Mouse (Mus musculus) adipocyte (in vitro differentiated cells): ENCODE measurements around the gene Clcc1.

Source experiments
- DNase-seq: peaks from one replicate; pipeline ENCODE4 v3.0.0-alpha.2; 2016; ENCODE audit warnings: low spot score

The Clcc1 gene

DNA sequence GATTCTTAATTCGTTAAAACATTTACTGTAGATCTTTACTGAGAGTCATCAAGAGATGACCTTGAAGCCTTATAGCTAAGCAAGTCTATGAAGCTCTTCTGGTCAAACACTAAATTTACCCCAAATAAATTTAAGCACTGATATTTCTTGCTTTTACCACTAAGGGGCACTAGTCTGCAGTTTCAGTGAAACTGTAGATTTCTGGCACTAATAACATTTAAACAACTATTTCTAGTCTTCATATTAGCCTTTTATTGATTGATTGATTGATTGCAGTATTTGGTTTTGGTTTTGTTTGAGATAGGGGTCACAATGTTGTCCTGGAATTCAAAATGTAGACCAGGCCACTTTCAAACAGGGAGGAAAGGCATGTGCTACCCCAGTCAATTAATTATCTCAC is 47.5 kb downstream of the Clcc1 start:
- peak; percentile 56 for DNase-seq

DNA sequence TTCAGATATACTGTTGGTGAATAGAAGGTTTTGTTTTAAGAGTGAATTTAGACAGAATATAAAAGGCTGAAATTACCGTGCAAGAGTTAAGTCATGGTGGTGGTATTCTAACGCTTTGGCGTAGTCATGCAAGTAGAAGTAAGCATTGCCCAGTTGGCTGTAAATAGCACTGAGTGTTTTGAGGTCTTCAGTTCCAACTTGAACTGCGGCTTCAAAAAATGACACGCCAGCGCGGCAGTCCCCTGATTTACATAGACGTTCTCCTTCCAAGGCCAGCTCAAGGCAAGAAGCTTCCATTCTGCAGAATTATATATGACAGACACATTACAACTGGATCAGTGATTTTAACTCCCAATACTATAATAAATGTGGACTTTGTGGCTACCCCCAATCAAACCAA is 49.1 kb downstream of the Clcc1 start:
- no peak for DNase-seq

GRCm38 (mm10) chr3:108711296-108711695 is 57.6 kb downstream of the Clcc1 start:
- no peak for DNase-seq

- no peak for DNase-seq
Measured at GRCm38 (mm10) chr3:108713065-108713675, 59.5 kb downstream of the Clcc1 start.

- peak; percentile 12 for DNase-seq
Measured at GRCm38 (mm10) chr3:108714837-108715236, 61.1 kb downstream of the Clcc1 start.

- no peak for DNase-seq
Measured at GRCm38 (mm10) chr3:108717896-108718502, 64.3 kb downstream of the Clcc1 start.

- no peak for DNase-seq
Measured at GRCm38 (mm10) chr3:108719357-108719756, 65.6 kb downstream of the Clcc1 start.

DNA sequence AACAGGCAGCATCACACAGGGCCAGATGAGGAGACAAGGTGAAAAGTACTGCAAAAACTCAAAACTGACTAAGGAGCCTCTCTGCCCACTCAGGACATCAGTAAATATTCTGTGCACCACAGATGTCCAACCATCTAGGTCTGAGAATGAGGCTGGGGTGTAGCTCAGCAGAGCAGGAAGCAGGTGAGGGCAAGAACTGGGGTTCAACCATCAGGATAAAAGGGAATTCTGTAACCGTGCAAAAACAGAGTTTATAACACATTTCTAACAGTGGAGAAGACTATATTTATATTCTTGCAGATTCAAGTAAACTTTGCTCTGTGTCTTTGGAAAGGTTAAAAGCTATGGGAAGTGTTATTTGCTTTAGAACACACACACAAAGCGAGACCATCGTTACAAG is 66.0 kb downstream of the Clcc1 start:
- DNase-seq, result no peak

DNA sequence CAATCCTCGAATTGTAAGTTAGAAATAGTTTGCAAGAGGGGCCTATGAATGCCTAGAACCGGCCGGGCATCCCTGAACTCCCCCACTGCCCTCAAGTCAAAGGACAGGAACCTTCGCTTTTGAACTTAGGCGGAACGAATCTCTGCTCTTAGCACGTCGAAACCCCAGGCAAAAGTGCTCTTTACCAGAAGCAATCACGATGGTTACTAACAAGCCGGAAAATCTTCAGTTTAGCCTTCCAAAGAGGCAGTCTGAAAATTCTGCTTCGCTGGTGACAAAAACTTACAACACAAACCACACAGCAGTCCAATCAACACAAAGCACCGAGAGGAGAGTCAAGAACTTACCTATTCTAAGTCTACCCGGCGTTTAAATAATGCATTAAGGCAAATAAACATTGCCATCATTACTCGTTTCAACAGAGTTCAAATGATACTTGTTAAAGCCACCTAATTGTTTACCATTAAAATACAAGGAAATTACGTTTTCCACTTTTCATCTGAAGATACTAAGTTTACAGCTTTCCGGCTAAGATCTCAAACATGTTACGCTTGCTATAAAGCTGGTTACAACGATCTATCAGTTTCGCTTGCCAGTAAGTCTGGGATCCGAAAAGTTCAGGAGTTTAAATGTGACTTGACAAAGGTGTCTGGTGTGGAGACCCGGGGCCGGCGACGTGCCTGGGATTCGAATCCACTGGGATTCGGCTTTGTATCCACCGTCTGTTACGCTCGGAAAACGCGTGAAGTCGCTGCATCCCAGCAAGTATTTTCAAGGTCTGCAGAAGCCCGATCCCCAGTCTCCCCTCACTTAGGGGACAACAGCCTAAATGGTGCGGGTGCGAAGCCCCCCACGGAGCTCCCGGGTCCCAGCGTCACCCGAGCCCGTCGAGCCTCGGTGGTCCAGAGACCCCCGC is 67.6 kb downstream of the Clcc1 start:
- DNase-seq, result peak; percentile 58

GRCm38 (mm10) chr3:108722036-108722872 is 68.5 kb downstream of the Clcc1 start, which contains the start of gene Gpsm2:
TSS of gene Gpsm2 (minus strand) at chr3:108722309.
- DNase-seq, result peak; percentile 93

GRCm38 (mm10) chr3:108726413-108726812 is 72.7 kb downstream of the Clcc1 start:
- no peak for DNase-seq

GRCm38 (mm10) chr3:108727344-108727743 is 73.6 kb downstream of the Clcc1 start:
- no peak for DNase-seq

- no peak for DNase-seq
Measured at GRCm38 (mm10) chr3:108727776-108728175, 74.1 kb downstream of the Clcc1 start.
